Mouse (Mus musculus): Measurements from ENCODE around the gene Mmp24.

Gene Mmp24

DNA sequence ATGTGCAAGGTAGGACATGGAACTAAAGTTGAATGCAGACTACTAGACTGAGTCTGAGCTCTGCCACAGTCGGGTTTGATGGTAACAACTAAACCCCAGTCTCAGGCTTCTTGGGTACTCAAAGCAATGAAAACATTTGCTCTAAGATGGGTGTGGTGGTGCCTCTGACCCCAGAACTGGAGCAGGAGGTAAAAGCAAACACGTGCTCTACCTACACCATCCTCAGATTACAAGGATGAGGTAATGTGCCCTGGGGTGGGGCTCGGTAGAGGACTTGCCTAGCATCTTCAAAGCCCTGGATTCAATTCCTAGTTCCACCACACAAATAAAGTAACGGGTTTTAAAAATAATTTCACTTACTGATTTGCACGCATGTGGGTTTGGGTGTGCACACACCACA, 77.4 kb downstream of the Mmp24 start:
- DNase-seq (ENCODE audit: low read depth, low spot score), result no peak

DNA sequence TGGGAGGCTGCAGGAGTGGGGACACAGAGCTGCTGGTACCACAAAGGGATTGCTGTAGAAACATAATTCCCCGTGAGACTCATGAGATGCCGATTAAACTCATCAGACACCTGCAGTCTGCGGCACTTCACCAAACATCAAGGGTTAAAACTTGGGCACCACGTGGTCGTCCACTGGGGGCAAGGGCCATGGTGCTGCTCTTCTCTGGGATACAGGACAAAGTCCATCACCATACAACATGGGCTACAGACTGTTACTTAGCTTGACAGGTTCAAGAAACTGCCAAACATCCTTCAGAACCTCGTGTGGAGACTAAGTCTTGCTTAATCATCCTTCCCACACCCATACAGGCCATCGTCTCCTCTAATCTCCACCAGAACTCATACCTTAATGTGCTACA, 85.0 kb downstream of the Mmp24 start:
- no peak for DNase-seq (ENCODE audit: low read depth, low spot score)

DNA sequence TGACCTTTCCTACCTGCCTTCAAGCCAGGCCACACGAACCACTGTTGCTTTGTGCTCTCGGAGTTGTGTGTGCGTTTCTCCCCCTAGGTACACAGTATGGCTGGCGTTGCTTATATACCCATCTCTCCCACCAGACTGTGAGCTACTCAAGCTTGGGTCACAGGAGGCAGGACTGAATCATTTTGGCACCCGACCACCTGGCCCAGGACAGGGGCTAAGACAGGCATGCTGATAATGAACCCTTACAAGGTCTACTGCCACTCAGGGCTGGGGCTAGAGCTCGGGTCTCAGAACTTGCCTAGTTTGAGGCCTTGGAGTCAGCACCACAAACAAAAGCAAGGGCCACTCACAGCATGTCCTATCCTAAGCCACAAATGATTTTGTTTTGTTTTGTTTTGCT, 86.4 kb downstream of the Mmp24 start:
- no peak for DNase-seq (ENCODE audit: low read depth, low spot score)

DNA sequence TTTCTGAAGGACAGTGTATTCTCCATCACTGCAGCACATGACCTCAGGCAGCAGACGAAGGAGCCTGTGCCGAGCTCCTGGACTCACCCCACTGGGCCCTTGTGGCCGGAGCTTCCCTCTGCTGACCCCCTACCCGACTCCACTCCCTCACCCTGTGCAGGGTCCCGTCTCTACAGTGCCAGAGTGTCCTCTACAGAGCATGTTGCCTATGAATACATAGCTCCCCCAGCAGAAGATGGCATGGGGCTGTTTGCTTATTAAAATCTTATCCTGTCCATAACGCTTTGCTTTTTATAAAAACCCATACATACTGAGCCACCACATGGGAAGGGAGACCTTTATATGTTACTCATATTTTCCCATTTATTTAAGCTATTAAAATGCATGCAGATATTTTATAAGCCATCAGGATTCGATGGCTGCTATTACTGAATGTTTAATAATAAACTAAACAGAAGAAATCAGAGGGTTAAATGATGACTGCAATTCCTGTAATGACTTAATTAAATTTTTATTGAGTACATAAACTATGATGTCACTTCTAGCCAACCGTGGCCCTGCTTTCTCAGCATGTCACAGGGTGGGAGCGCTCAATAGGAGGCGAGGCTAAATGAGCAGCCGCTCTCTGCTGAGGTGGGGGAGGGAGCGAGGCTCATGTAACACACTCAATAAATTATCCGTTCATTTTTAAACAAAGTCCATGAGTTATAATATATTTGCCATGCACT, 87.6 kb downstream of the Mmp24 start:
- no peak for DNase-seq (ENCODE audit: low read depth, low spot score)

DNA sequence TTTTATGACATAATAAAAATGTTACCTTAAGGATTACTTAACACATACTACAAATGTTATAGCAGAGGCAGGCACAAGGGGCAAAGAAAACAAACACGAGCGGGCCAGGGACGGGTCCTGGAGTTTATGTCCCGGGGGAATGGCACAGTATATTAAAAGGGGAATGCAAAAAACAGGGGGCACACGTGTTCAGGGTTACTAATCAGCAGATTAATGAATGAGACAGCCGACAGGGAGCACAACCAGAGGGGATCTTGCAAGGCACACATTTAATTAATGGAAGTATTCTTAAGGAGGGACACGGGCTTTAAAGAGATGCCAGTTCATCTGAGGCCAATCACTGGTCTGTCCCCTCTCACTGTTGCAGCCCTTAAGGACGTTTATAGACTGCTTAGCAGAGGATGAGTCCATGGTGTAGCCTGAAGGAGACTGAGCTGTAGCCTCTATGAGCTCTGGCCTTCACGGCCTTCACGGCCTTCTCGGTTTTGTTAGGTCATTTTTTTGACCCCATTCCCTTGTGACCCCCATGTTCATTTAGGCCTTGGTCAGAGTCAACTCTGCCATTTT, 88.2 kb downstream of the Mmp24 start:
- DNase-seq (ENCODE audit: low read depth, low spot score), result no peak
